Mouse (Mus musculus): ENCODE results near the gene Nup93. TPM values are rescaled to one million over a fixed set of nuclear protein-coding genes. Genes with fewer than 3 reads are reported as not detected.

Nup93 gene
- total RNA-seq, 2 experiments from 2014 or later = 19.3 to 20.3 TPM

GRCm38 (mm10) chr8:94363906-94364305 lies 149.5 kb downstream of the Nup93 start:
- peak; percentile 35 for DNase-seq

DNA sequence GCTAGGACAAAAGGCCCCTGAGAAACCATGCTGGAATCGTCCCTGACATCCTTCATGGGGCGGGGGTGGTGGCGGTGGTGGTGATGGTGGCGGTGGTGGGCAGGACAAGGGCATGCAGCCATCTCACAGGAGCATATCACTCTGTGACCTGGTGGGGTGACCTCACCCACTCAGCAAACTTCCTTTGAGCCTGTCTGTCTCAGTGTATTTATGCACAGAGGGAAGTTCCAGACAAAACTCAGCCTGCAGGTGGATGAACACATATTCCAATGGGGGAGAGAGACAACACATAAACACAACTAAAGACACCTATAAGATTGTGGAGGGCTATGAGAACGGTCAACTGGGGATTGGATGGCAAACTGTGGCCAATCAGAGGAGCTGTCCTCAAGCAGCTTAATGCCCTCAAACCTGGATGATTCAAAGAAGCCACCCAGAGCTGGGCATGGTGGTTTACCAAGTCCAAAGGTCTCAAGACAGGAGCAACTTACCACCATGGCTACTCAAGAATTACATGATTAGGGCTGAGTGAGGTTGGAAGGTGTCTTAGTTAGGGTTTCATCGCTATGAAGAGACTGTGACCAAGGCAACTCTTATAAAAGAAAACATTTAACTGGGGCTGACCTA lies 150.4 kb downstream of the Nup93 start:
- no peak for DNase-seq

DNA sequence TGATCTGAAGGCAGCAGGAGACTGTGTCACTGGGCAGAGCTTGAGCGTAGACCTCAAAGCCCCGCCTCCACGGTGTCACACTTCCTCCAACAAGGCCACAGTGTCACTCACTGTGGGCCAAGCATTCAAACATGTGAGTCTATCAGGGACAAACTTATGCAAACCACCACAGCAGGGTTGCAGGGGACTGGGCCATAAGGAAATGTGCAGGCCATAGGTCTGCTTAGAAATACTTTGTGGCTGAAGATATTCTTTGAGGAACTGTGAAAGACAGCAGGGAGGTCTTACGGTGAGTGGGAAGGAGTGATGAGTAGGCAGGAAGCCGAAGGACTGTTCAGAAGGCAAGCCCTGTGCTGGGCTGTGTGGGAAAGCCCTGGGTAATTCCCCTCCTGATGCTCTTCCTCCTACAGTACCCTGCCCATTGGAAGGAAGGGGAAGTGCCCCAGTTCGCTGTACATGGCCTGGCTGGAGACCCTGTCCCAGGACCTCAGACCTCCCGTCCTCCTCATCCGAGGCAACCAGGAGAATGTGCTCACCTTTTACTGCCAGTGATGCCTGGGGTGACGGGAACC lies 151.1 kb downstream of the Nup93 start:
- DNase-seq = no peak

Small RNA genes lying within 50 kb of the gene (microRNA-seq; reads per million reads assigned to microRNA genes)
- 60.1 to 66.3 reads per million in 2 experiments for gene Mir138-2

Other genes with a start within 250 kb of the Nup93 start
- 10 to 100 TPM; 81.5 to 82.3 TPM for gene Amfr, start 201.7 kb upstream of the Nup93 start, total RNA-seq (2021)
- 10 to 100 TPM; 25.9 to 28.3 TPM for gene Nudt21, start 177.5 kb upstream of the Nup93 start, total RNA-seq (2021)
- gene Ogfod1, start 177.4 kb upstream of the Nup93 start, total RNA-seq (2021) = 10 to 100 TPM; 17.2 to 17.6 TPM
- gene Bbs2, start 115.6 kb upstream of the Nup93 start, total RNA-seq (2021) = 1 to 10 TPM; 3.9 to 4.7 TPM
- gene Mt4, start 77.4 kb upstream of the Nup93 start, total RNA-seq (2021) = not detected
- gene Mt3, start 62.0 kb upstream of the Nup93 start, total RNA-seq (2021) = 10 to 100 TPM; 11.0 to 22.2 TPM
- gene Mt2, start 41.9 kb upstream of the Nup93 start, total RNA-seq (2021) = 10 to 100 TPM; 35.0 to 63.8 TPM
- gene Mt1, start 35.5 kb upstream of the Nup93 start, total RNA-seq (2021) = 10 to 100 TPM; 29.0 to 43.8 TPM
- not detected for gene Slc12a3, start 114.6 kb downstream of the Nup93 start, total RNA-seq (2021)
- gene Herpud1, start 171.9 kb downstream of the Nup93 start, total RNA-seq (2021) = 10 to 100 TPM; 51.7 to 56.6 TPM
- under 1 TPM; 0.42 to 0.88 TPM for gene Nlrc5, start 219.8 kb downstream of the Nup93 start, total RNA-seq (2021)

All from gastrocnemius, postnatal 10 days (tissue).